Mouse (Mus musculus) spleen, adult 2 months (tissue): ENCODE results near the gene Wfikkn2. TPM values are rescaled to one million over a fixed set of nuclear protein-coding genes. Genes with fewer than 3 reads are reported as not detected.

Source experiments
- DNase-seq, 2 experiments: peaks; one replicate each; pipeline versions ENCODE4 v3.0.0 to v3.0.0-alpha.2; 2012 to 2021; ENCODE audit warnings: low spot score in 2 of 2, low read depth in 1 of 2
- H3K27ac ChIP-seq: fragments of 200-500 bp; 2 replicates; pipeline ENCODE4 v1.5.1; 2012; ENCODE audit warnings: low read length, inconsistent platforms; ENCODE audit not compliant: insufficient read depth
- H3K27me3 ChIP-seq: fragments of 200-500 bp; 2 replicates; pipeline ENCODE4 v1.6.1; 2012; ENCODE audit warnings: mild to moderate bottlenecking, moderate library complexity, low read length, inconsistent platforms; ENCODE audit not compliant: control insufficient read depth, insufficient read depth
- H3K36me3 ChIP-seq: fragments of 200-500 bp; 2 replicates; pipeline ENCODE4 v1.6.1; 2012; ENCODE audit warnings: mild to moderate bottlenecking, low read length, inconsistent platforms; ENCODE audit not compliant: control insufficient read depth, insufficient read depth
- H3K4me1 ChIP-seq: fragments of 200-500 bp; 2 replicates; pipeline ENCODE4 v1.6.1; 2011; ENCODE audit warnings: inconsistent platforms; ENCODE audit not compliant: control insufficient read depth, insufficient read depth, insufficient read length
- H3K4me3 ChIP-seq: fragments of 200-500 bp; 2 replicates; pipeline ENCODE4 v1.5.1; 2011; ENCODE audit warnings: mild to moderate bottlenecking, inconsistent platforms; ENCODE audit not compliant: insufficient read depth, insufficient read length; ENCODE audit errors: extremely low read depth
- CTCF ChIP-seq: fragments of 200-500 bp; IDR thresholded peaks from 2 replicates; pipeline ENCODE4 v1.5.1; 2011; ENCODE audit warnings: mild to moderate bottlenecking, inconsistent platforms; ENCODE audit not compliant: insufficient read depth, insufficient read length, insufficient replicate concordance; ENCODE audit errors: extremely low read depth
- POLR2A ChIP-seq: fragments of 200-500 bp; IDR thresholded peaks from 2 replicates; pipeline ENCODE4 v1.6.1; 2011; ENCODE audit warnings: low read depth, low read length, inconsistent platforms
- WGBS: fragments of 180-500 bp; shearing (Covaris S2); methylation state at CpG from one replicate; pipeline ENCODE4 v1.1.7; 2018; 5-methylcytosine and 5-hydroxymethylcytosine counted together
- polyA plus RNA-seq: library from polyadenylated mRNA; depleted of rRNA; stranded (reverse); fragments of >200 nt; gene quantifications from 2 replicates; pipeline ENCODE4 v1.2.3, GENCODE M21; 2012

Wfikkn2 gene
- polyA plus RNA-seq, 1 experiment = 0.69 TPM

- no peaks in the 10 kb centered on the region for H3K27me3 ChIP-seq
- no peak overlapping the region for H3K4me3 ChIP-seq
- H3K36me3 ChIP-seq = no peaks in the 10 kb centered on the region
- 94% methylated on average over 8 of the region's 8 CpGs for WGBS
- no peaks in the 10 kb centered on the region for H3K4me1 ChIP-seq
- DNase-seq = no peak
- TF ChIP-seq CTCF (no peak), POLR2A (no peak)
- no peak overlapping the region for H3K27ac ChIP-seq
These were observed 10.9 kb downstream of the Wfikkn2 start for GRCm38 (mm10) chr11:94234857-94235256.

- no peak overlapping the region for H3K4me3 ChIP-seq
- no peaks in the 10 kb centered on the region for H3K27me3 ChIP-seq
- TF ChIP-seq POLR2A (no peak), CTCF (no peak)
- no peaks in the 10 kb centered on the region for H3K36me3 ChIP-seq
- no peaks in the 10 kb centered on the region for H3K4me1 ChIP-seq
- WGBS = 89% methylated on average over 12 of the region's 12 CpGs
- DNase-seq = no peak
- no peak overlapping the region for H3K27ac ChIP-seq
These were observed 11.4 kb downstream of the Wfikkn2 start for GRCm38 (mm10) chr11:94234380-94234779.

GRCm38 (mm10) chr11:94233405-94233804 lies 12.4 kb downstream of the Wfikkn2 start:
- no peak overlapping the region for H3K4me3 ChIP-seq
- H3K27ac ChIP-seq = no peak overlapping the region
- TF ChIP-seq POLR2A = no peak
- TF ChIP-seq CTCF = no peak
- DNase-seq = no peak
- no peaks in the 10 kb centered on the region for H3K36me3 ChIP-seq
- 93% methylated on average over 6 of the region's 6 CpGs for WGBS
- no peaks in the 10 kb centered on the region for H3K27me3 ChIP-seq
- no peaks in the 10 kb centered on the region for H3K4me1 ChIP-seq

GRCm38 (mm10) chr11:94231821-94232552 lies 13.8 kb downstream of the Wfikkn2 start:
- 90% methylated on average over 19 of the region's 19 CpGs for WGBS
- no peak overlapping the region for H3K4me3 ChIP-seq
- no peak for DNase-seq
- no peaks in the 10 kb centered on the region for H3K4me1 ChIP-seq
- TF ChIP-seq POLR2A (no peak), CTCF (no peak)
- no peak overlapping the region for H3K27ac ChIP-seq
- no peaks in the 10 kb centered on the region for H3K36me3 ChIP-seq
- H3K27me3 ChIP-seq = no peaks in the 10 kb centered on the region

- H3K4me3 ChIP-seq = no peak overlapping the region
- 90% methylated on average over 8 of the region's 8 CpGs for WGBS
These were observed 15.6 kb downstream of the Wfikkn2 start for GRCm38 (mm10) chr11:94230244-94230643.

GRCm38 (mm10) chr11:94229207-94229960 lies 16.4 kb downstream of the Wfikkn2 start:
- Histone ChIP-seq H3K36me3 (no peaks in the 10 kb centered on the region), H3K4me3 (no peak overlapping the region), H3K4me1 (no peaks in the 10 kb centered on the region), H3K27ac (no peak overlapping the region), H3K27me3 (no peaks in the 10 kb centered on the region)
- 91% methylated on average over 5 of the region's 5 CpGs for WGBS
- TF ChIP-seq POLR2A = no peak
- TF ChIP-seq CTCF = no peak
- no peak for DNase-seq

More at GRCm38 (mm10) chr11:94230244-94230643, 15.6 kb downstream of the Wfikkn2 start:
- TF ChIP-seq CTCF (no peak), POLR2A (no peak)
- H3K27ac ChIP-seq = no peak overlapping the region
- DNase-seq = no peak
- H3K36me3 ChIP-seq = no peaks in the 10 kb centered on the region
- H3K27me3 ChIP-seq = no peaks in the 10 kb centered on the region
- H3K4me1 ChIP-seq = no peaks in the 10 kb centered on the region

- H3K27me3 ChIP-seq = no peaks in the 10 kb centered on the region
- H3K4me1 ChIP-seq = no peaks in the 10 kb centered on the region
- no peak overlapping the region for H3K27ac ChIP-seq
- no peaks in the 10 kb centered on the region for H3K36me3 ChIP-seq
- 77% methylated on average over 9 of the region's 9 CpGs for WGBS
- no peak overlapping the region for H3K4me3 ChIP-seq
- no peak for TF ChIP-seq POLR2A
- no peak for TF ChIP-seq CTCF
- DNase-seq = no peak
These were observed 17.4 kb downstream of the Wfikkn2 start for GRCm38 (mm10) chr11:94228416-94228815.
